In the genomic region with DNA sequence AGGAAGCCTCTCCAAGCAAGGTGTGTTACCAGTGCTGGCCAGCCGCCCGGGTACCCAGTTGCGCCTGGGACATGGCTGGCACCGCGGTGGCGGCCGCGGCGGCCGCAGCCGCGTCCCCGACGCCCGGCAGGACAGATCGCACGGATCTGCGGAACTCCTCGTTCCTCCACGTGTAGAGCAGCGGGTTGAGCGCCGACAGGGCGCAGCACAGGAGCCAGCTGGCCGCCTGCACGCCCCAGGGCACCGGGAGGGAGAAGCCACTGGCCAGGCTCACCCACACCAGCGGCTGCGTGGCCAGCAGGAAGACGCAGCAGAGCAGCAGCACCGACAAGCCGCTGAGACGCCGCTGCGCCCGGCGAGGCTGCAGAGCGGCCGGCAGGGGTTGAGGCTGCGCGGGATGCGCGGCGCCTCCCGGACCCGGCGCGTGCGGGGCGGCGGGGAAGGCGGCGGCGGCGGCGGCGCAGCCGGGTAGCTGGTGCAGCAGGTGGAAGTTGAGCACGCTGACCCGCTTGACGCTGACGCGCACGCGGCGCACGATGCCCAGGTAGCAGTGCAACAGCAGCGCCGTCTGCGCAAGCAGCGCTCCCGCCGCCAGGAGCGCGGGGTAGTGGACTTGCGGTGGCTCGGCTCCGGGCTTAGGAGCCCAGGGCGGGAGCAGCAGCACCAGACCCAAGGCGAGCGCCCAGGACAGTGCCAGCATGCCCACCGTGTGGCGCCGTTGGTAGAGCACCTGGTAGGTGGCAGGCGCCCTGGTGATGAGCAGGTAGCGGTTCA, we compare ENCODE assay signal across 8 mouse cellular contexts. TPM values are rescaled to one million over a fixed set of nuclear protein-coding genes. Genes with fewer than 3 reads are reported as not detected.
DNase-seq lines count a peak whose midpoint lies in the region; ATAC-seq and TF ChIP-seq lines count a peak whose summit lies in the region.

No protein-coding gene starts in this region.

- peak overlapping the region; percentile 80 for H3K4me3 ChIP-seq in E14TG2a.4 (replicated peaks; ENCODE audit: low read length)
- H3K4me3 ChIP-seq in forebrain, embryonic 11.5 days (ENCODE audit: low read depth, low read length) = peak overlapping the region; percentile 53
- H3K4me3 ChIP-seq in lung, embryonic 14.5 days (ENCODE audit: low read depth, low read length) = peak overlapping the region; percentile 52

- peak; percentile 69 for DNase-seq in brain, adult 2 months (ENCODE audit: low read depth, low spot score)
- DNase-seq in forebrain, embryonic 11.5 days (ENCODE audit: low spot score) = peak; percentile 76
- peak; percentile 36 to 40 for DNase-seq in heart, postnatal 10 days
- DNase-seq in layer of hippocampus, adult 9-11 months = peak; percentile 8
- peak; percentile 60 for DNase-seq in lung, embryonic 14.5 days
- DNase-seq in ovary, adult 18-20 months (ENCODE audit: low spot score) = peak; percentile 16
- no peak for DNase-seq in thymus, postnatal 10 days (ENCODE audit: low spot score in 2 of 2)

- WGBS in forebrain, embryonic 11.5 days = under 1% methylated on average over 86 of the region's 86 CpGs
- WGBS in lung, embryonic 14.5 days = 1% methylated on average over 84 of the region's 86 CpGs

- H3K4me2 ChIP-seq in forebrain, embryonic 11.5 days (ENCODE audit: low read depth, low read length, severe bottlenecking) = peak overlapping the region; percentile 89
- H3K4me2 ChIP-seq in lung, embryonic 14.5 days = peak overlapping the region; percentile 95

- peaks cover 14% of the 10 kb centered on the region for H3K4me1 ChIP-seq in E14TG2a.4 (replicated peaks; ENCODE audit: low read depth, low read length)
- H3K4me1 ChIP-seq in forebrain, embryonic 11.5 days (replicated peaks; ENCODE audit: control insufficient read depth, insufficient read depth, low read length) = peaks cover 14% of the 10 kb centered on the region
- H3K4me1 ChIP-seq in lung, embryonic 14.5 days (ENCODE audit: insufficient read depth) = peaks cover 8% of the 10 kb centered on the region; the same call in 1 of the 2 replicates

- intact Hi-C loops in heart, postnatal 10 days (cut with DNase I) = loop anchor here (5.0 kb wide), 1 partner anchor 76 kb away; no protein-coding TSS in a partner anchor

- H3K27me3 ChIP-seq in E14TG2a.4 (ENCODE audit: insufficient read depth, low read length) = peaks cover 73% of the 10 kb centered on the region
- H3K27me3 ChIP-seq in forebrain, embryonic 11.5 days (ENCODE audit: control insufficient read depth, insufficient read depth, low read length) = peaks cover 38% of the 10 kb centered on the region
- peaks cover 55% of the 10 kb centered on the region for H3K27me3 ChIP-seq in lung, embryonic 14.5 days (ENCODE audit: insufficient read depth, low read length)

- ATAC-seq in forebrain, embryonic 11.5 days (replicated peaks; ENCODE audit: low FRiP score) = peak; percentile 68
- peak; percentile 59 for ATAC-seq in lung, embryonic 14.5 days (ENCODE audit: insufficient read depth)

- H3K9ac ChIP-seq in forebrain, embryonic 11.5 days (ENCODE audit: low read length) = peak overlapping the region; percentile 47
- H3K9ac ChIP-seq in lung, embryonic 14.5 days = peak overlapping the region; percentile 48

- no peaks in the 10 kb centered on the region for H3K36me3 ChIP-seq in E14TG2a.4 (ENCODE audit: insufficient read depth, low read length)
- H3K36me3 ChIP-seq in forebrain, embryonic 11.5 days (ENCODE audit: control insufficient read depth, insufficient read depth, low read length) = no peaks in the 10 kb centered on the region
- no peaks in the 10 kb centered on the region for H3K36me3 ChIP-seq in lung, embryonic 14.5 days (ENCODE audit: insufficient read depth)

- H3K27ac ChIP-seq in forebrain, embryonic 11.5 days (ENCODE audit: low read depth, low read length) = no peak overlapping the region
- H3K27ac ChIP-seq in lung, embryonic 14.5 days (ENCODE audit: low read depth) = no peak overlapping the region

- no peak for TF ChIP-seq CTCF in E14TG2a.4 (conservative IDR thresholded peaks at IDR 0.05; ENCODE audit: low read length)
- TF ChIP-seq CTCF in lung, embryonic 14.5 days (IDR thresholded peaks at IDR 0.05; ENCODE audit: low read depth) = no peak

- no peaks in the 10 kb centered on the region for H3K9me3 ChIP-seq in E14TG2a.4 (ENCODE audit: low read length)
- H3K9me3 ChIP-seq in forebrain, embryonic 11.5 days (ENCODE audit: control insufficient read depth, low read length) = no peaks in the 10 kb centered on the region
- no peaks in the 10 kb centered on the region for H3K9me3 ChIP-seq in lung, embryonic 14.5 days (ENCODE audit: low read depth, low read length)

RNA-seq across cellular contexts. Expression of gene Gpr88, which starts 1.6 kb away (rescaled TPM):
- polyA plus RNA-seq in forebrain, embryonic 11.5 days (2014; fragmentation: Nextera tagmentation; extraction: Ambion mirVana) = 0.21 and 0.93 TPM in 2 replicates
- total RNA-seq in heart, postnatal 10 days (2021) = under 1 TPM; 0.17 to 0.35 TPM
- polyA plus RNA-seq in lung, embryonic 14.5 days (2014; fragmentation: Nextera tagmentation; extraction: Ambion mirVana) = 1.3 and 1.7 TPM in 2 replicates

Comparison
In these comparisons a context has a peak if more than half of its experiments do, and no peak if none do; other contexts are left out.
1. DNase-seq: peak in brain, adult 2 months (single experiment), forebrain, embryonic 11.5 days (single experiment), heart, postnatal 10 days (2 of 2), layer of hippocampus, adult 9-11 months (single experiment), lung, embryonic 14.5 days (single experiment) and ovary, adult 18-20 months (single experiment); none in thymus, postnatal 10 days (0 of 2).
2. Peak in every context shown above with its lines, with median percentiles within 50 percentile points of each other: H3K4me3 ChIP-seq.